Mouse (Mus musculus): ENCODE results near the gene Arhgef10l. TPM values are rescaled to one million over a fixed set of nuclear protein-coding genes. Genes with fewer than 3 reads are reported as not detected.

Arhgef10l gene
- polyA plus RNA-seq, 1 experiment from 2014 or later, result 5.4 TPM

DNA sequence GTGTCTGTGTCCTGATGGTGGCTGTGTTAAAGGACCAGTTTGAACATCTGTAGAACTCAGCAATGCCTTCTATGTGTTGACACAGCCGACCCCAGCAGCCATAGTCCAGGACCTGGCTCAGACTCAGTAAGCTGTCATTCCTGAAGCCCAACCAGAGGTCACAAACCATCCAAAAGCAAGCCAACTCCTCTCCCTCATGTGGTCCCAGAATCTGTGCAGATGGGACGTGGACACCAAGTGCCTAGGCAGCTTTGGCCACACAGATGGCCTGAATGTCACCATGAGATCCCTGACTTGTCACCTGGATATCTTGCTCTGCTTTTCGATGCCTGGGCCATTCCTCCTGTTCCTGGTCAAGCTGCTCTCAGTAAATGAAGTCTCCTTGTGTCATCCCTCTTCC is 20.2 kb downstream of the Arhgef10l start:
- WGBS, result 78% methylated on average over 3 of the region's 3 CpGs
- H3K27ac ChIP-seq (ENCODE audit: low read depth, low read length), result no peak overlapping the region
- no peak overlapping the region for H3K4me2 ChIP-seq (replicated peaks; ENCODE audit: low read depth)
- no peaks in the 10 kb centered on the region for H3K36me3 ChIP-seq (ENCODE audit: control insufficient read depth, insufficient read depth)
- peaks cover 5% of the 10 kb centered on the region; the same call in 1 of the 2 replicates for H3K4me1 ChIP-seq (replicated peaks; ENCODE audit: control insufficient read depth, insufficient read depth, low read length)
- TF ChIP-seq CTCF (IDR thresholded peaks at IDR 0.05; ENCODE audit: low read depth), result no peak
- H3K9ac ChIP-seq (ENCODE audit: low read depth, low read length), result no peak overlapping the region
- H3K4me3 ChIP-seq (ENCODE audit: low read depth, low read length), result no peak overlapping the region
- H3K27me3 ChIP-seq (replicated peaks; ENCODE audit: control insufficient read depth, insufficient read depth, low read length), result peaks cover 42% of the 10 kb centered on the region
- no peak for ATAC-seq
- no peaks in the 10 kb centered on the region for H3K9me3 ChIP-seq (ENCODE audit: control insufficient read depth)

GRCm38 (mm10) chr4:140644701-140645100 is 21.1 kb downstream of the Arhgef10l start:
- Histone ChIP-seq H3K4me1 (replicated peaks; ENCODE audit: control insufficient read depth, insufficient read depth, low read length) (peaks cover 5% of the 10 kb centered on the region; the same call in 1 of the 2 replicates), H3K27me3 (replicated peaks; ENCODE audit: control insufficient read depth, insufficient read depth, low read length) (peaks cover 39% of the 10 kb centered on the region), H3K36me3 (ENCODE audit: control insufficient read depth, insufficient read depth) (no peaks in the 10 kb centered on the region; the same call in 1 of the 2 replicates), H3K4me2 (replicated peaks; ENCODE audit: low read depth) (no peak overlapping the region), H3K9ac (ENCODE audit: low read depth, low read length) (no peak overlapping the region), H3K9me3 (ENCODE audit: control insufficient read depth) (no peaks in the 10 kb centered on the region), H3K27ac (ENCODE audit: low read depth, low read length) (no peak overlapping the region), H3K4me3 (ENCODE audit: low read depth, low read length) (no peak overlapping the region)
- ATAC-seq, result no peak
- no peak for TF ChIP-seq CTCF (IDR thresholded peaks at IDR 0.05; ENCODE audit: low read depth)
- 62% methylated on average over 3 of the region's 3 CpGs for WGBS

DNA sequence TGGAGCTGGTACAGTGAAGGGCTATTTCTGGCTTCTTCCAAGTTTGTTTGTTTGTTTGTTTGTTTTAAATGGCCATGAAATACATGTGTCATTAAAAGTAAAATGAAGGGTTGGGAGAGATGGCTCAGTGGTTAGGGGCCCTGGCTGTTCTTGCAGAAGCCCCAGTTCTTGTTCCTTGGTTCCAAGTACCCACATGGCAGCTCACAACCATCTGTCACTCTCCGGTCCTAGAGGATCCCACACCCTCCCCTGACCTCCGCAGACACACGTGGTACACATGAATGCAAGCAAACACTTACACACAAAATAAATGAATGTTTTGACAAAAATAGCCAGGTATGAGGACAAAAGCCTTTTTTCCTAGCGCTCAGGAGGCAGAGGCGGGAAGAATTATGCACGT is 21.5 kb downstream of the Arhgef10l start:
- Histone ChIP-seq H3K36me3 (ENCODE audit: control insufficient read depth, insufficient read depth) (no peaks in the 10 kb centered on the region; the same call in 1 of the 2 replicates), H3K9ac (ENCODE audit: low read depth, low read length) (no peak overlapping the region), H3K9me3 (ENCODE audit: control insufficient read depth) (no peaks in the 10 kb centered on the region), H3K4me2 (replicated peaks; ENCODE audit: low read depth) (no peak overlapping the region), H3K27me3 (replicated peaks; ENCODE audit: control insufficient read depth, insufficient read depth, low read length) (peaks cover 39% of the 10 kb centered on the region), H3K4me3 (ENCODE audit: low read depth, low read length) (no peak overlapping the region), H3K27ac (ENCODE audit: low read depth, low read length) (no peak overlapping the region), H3K4me1 (replicated peaks; ENCODE audit: control insufficient read depth, insufficient read depth, low read length) (peaks cover 5% of the 10 kb centered on the region; the same call in 1 of the 2 replicates)
- 77% methylated on average over 6 of the region's 6 CpGs for WGBS
- no peak for TF ChIP-seq CTCF (IDR thresholded peaks at IDR 0.05; ENCODE audit: low read depth)
- no peak for ATAC-seq

- Histone ChIP-seq H3K36me3 (ENCODE audit: control insufficient read depth, insufficient read depth) (no peaks in the 10 kb centered on the region; the same call in 1 of the 2 replicates), H3K27ac (ENCODE audit: low read depth, low read length) (no peak overlapping the region), H3K9me3 (ENCODE audit: control insufficient read depth) (no peaks in the 10 kb centered on the region), H3K27me3 (replicated peaks; ENCODE audit: control insufficient read depth, insufficient read depth, low read length) (peaks cover 30% of the 10 kb centered on the region), H3K4me3 (ENCODE audit: low read depth, low read length) (no peak overlapping the region), H3K4me1 (replicated peaks; ENCODE audit: control insufficient read depth, insufficient read depth, low read length) (no peaks in the 10 kb centered on the region), H3K9ac (ENCODE audit: low read depth, low read length) (no peak overlapping the region), H3K4me2 (replicated peaks; ENCODE audit: low read depth) (no peak overlapping the region)
- no peak for ATAC-seq
- WGBS, result 84% methylated on average over 4 of the region's 4 CpGs
- no peak for TF ChIP-seq CTCF (IDR thresholded peaks at IDR 0.05; ENCODE audit: low read depth)
These were observed 23.4 kb downstream of the Arhgef10l start for GRCm38 (mm10) chr4:140642378-140642777.

- no peak for ATAC-seq
- H3K4me2 ChIP-seq (replicated peaks; ENCODE audit: low read depth), result no peak overlapping the region
- H3K9me3 ChIP-seq (ENCODE audit: control insufficient read depth), result no peaks in the 10 kb centered on the region
- H3K4me1 ChIP-seq (replicated peaks; ENCODE audit: control insufficient read depth, insufficient read depth, low read length), result no peaks in the 10 kb centered on the region
- no peak overlapping the region for H3K4me3 ChIP-seq (ENCODE audit: low read depth, low read length)
- WGBS, result 64% methylated on average over 5 of the region's 5 CpGs
- no peak overlapping the region for H3K9ac ChIP-seq (ENCODE audit: low read depth, low read length)
- no peak overlapping the region for H3K27ac ChIP-seq (ENCODE audit: low read depth, low read length)
- no peak for TF ChIP-seq CTCF (IDR thresholded peaks at IDR 0.05; ENCODE audit: low read depth)
- H3K36me3 ChIP-seq (ENCODE audit: control insufficient read depth, insufficient read depth), result no peaks in the 10 kb centered on the region; the same call in 1 of the 2 replicates
- peaks cover 25% of the 10 kb centered on the region; the same call in 1 of the 2 replicates for H3K27me3 ChIP-seq (replicated peaks; ENCODE audit: control insufficient read depth, insufficient read depth, low read length)
These were observed 24.3 kb downstream of the Arhgef10l start for GRCm38 (mm10) chr4:140641414-140641918.

- H3K36me3 ChIP-seq (ENCODE audit: control insufficient read depth, insufficient read depth), result no peaks in the 10 kb centered on the region; the same call in 1 of the 2 replicates
- ATAC-seq, result no peak
- H3K4me2 ChIP-seq (replicated peaks; ENCODE audit: low read depth), result no peak overlapping the region
- no peaks in the 10 kb centered on the region for H3K9me3 ChIP-seq (ENCODE audit: control insufficient read depth)
- H3K9ac ChIP-seq (ENCODE audit: low read depth, low read length), result no peak overlapping the region
- 69% methylated on average over 9 of the region's 9 CpGs for WGBS
- H3K27ac ChIP-seq (ENCODE audit: low read depth, low read length), result no peak overlapping the region
- no peak for TF ChIP-seq CTCF (IDR thresholded peaks at IDR 0.05; ENCODE audit: low read depth)
- no peaks in the 10 kb centered on the region for H3K4me1 ChIP-seq (replicated peaks; ENCODE audit: control insufficient read depth, insufficient read depth, low read length)
- peaks cover 17% of the 10 kb centered on the region; the same call in 1 of the 2 replicates for H3K27me3 ChIP-seq (replicated peaks; ENCODE audit: control insufficient read depth, insufficient read depth, low read length)
- no peak overlapping the region for H3K4me3 ChIP-seq (ENCODE audit: low read depth, low read length)
These were observed 25.1 kb downstream of the Arhgef10l start for GRCm38 (mm10) chr4:140640668-140641067.

DNA sequence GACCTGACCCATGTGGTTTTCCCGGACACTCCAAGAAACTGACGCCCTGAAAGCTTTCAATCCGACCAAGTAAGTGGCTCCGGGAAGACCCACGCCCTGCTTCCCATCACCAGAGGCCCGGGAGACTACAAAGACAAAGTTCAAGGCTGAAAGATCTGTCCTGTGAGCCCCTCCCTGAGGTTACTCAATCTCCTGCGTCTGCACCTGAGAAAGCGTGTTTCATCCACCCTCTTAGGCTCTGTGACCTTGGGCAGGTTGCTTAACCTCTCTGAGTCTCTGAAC is 25.6 kb downstream of the Arhgef10l start:
- Histone ChIP-seq H3K4me2 (replicated peaks; ENCODE audit: low read depth) (no peak overlapping the region), H3K9me3 (ENCODE audit: control insufficient read depth) (no peaks in the 10 kb centered on the region), H3K36me3 (ENCODE audit: control insufficient read depth, insufficient read depth) (no peaks in the 10 kb centered on the region; the same call in 1 of the 2 replicates), H3K4me3 (ENCODE audit: low read depth, low read length) (no peak overlapping the region), H3K27ac (ENCODE audit: low read depth, low read length) (no peak overlapping the region), H3K9ac (ENCODE audit: low read depth, low read length) (no peak overlapping the region), H3K27me3 (replicated peaks; ENCODE audit: control insufficient read depth, insufficient read depth, low read length) (peaks cover 12% of the 10 kb centered on the region; the same call in 1 of the 2 replicates), H3K4me1 (replicated peaks; ENCODE audit: control insufficient read depth, insufficient read depth, low read length) (no peaks in the 10 kb centered on the region)
- no peak for ATAC-seq
- TF ChIP-seq CTCF (IDR thresholded peaks at IDR 0.05; ENCODE audit: low read depth), result no peak
- whole genome bisulfite sequencing, result 36% methylated on average over 8 of the region's 8 CpGs
